Mouse (Mus musculus): ENCODE measurements around the gene Nlrc5.

Nlrc5 gene

DNA sequence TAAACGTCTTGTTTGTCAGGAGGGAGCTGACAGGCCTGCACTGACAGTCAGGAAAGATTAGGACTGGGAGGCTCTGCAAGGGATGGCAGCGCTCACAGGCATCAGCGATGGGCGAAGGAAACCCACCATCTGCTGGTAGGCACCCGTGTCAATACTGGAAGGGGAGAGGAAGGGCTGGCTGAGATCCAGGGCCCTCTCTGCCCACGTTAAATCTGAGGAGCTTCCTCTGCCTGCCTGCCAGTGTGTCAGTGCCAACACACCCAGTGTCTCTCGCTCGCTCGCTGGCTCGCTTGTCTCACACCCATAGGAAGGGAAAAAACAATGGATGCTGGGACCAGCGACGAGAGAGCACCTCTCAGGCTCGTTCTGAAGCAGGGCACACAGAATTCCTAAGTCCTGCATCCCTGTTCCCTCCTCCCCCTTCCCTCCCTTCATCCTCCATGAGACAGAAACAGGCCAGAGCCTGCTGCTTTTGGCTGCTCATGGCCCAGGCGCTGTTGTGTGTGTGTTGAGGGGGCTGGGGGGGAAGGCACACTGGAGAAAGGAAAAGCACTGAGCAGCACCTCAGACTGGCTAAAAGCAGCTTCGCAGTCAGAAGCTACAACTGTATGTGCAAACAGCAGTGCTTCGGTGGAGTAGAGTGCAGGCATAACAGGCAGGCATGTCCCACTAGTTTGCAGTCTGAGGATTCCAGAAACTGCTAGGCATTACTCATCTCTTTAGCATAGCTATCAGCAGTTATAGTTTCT lies 140.2 kb downstream of the Nlrc5 start:
- no peak for DNase-seq

DNA sequence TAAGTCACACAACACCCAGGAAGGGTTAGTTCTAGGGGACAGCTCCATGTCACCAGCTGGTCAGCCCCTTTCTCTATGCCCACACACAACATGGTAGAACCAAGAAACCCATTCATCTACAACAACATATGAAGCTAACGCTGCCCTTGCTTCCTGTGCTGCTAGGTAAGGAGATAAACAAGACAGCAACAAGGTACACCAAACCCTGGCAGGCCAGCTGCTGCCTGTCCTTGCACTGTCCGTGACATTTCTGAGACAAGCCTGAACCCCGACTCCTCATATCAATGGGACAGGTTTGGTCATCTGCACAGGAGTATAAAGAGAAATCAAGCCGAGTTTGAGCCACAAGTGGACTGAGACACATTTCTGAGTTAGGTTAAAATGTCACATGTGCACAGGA lies 141.0 kb downstream of the Nlrc5 start:
- no peak for DNase-seq
